Mouse (Mus musculus) 416B (cell line): Measurements from ENCODE around the gene Fut9.

ENCODE experiments used
- DNase-seq: peaks from one replicate; pipeline ENCODE4 v3.0.0; 2011; ENCODE audit warnings: low read depth

Fut9 gene

GRCm38 (mm10) chr4:25799476-25800283, at the start of gene Fut9:
Fut9 (minus strand) TSS chr4:25800244.
- no peak for DNase-seq

- DNase-seq: no peak
Measured at GRCm38 (mm10) chr4:25815783-25816182, 15.7 kb upstream of the Fut9 start.

GRCm38 (mm10) chr4:25813340-25813739, 13.3 kb upstream of the Fut9 start:
- no peak for DNase-seq

GRCm38 (mm10) chr4:25810058-25810457, 10.0 kb upstream of the Fut9 start:
- no peak for DNase-seq

- no peak for DNase-seq
Measured at GRCm38 (mm10) chr4:25801751-25802150, 1.7 kb upstream of the Fut9 start.

GRCm38 (mm10) chr4:25800284-25800616, 206 bp upstream of the Fut9 start:
- DNase-seq: no peak

GRCm38 (mm10) chr4:25799051-25799475, 981 bp downstream of the Fut9 start:
- no peak for DNase-seq

- DNase-seq: no peak
Measured at GRCm38 (mm10) chr4:25798412-25798811, 1.6 kb downstream of the Fut9 start.

GRCm38 (mm10) chr4:25796149-25796548, 3.9 kb downstream of the Fut9 start:
- no peak for DNase-seq

GRCm38 (mm10) chr4:25785276-25785675, 14.8 kb downstream of the Fut9 start:
- no peak for DNase-seq

- DNase-seq: no peak
Measured at GRCm38 (mm10) chr4:25768657-25769056, 31.4 kb downstream of the Fut9 start.

- DNase-seq: no peak
Measured at GRCm38 (mm10) chr4:25763091-25763490, 37.0 kb downstream of the Fut9 start.

GRCm38 (mm10) chr4:25757909-25758548, 42.0 kb downstream of the Fut9 start:
- DNase-seq: no peak

GRCm38 (mm10) chr4:25741553-25741952, 58.5 kb downstream of the Fut9 start:
- no peak for DNase-seq

- DNase-seq: no peak
Measured at GRCm38 (mm10) chr4:25738782-25739181, 61.3 kb downstream of the Fut9 start.

- no peak for DNase-seq
Measured at GRCm38 (mm10) chr4:25721576-25721975, 78.5 kb downstream of the Fut9 start.

GRCm38 (mm10) chr4:25713907-25714306, 86.1 kb downstream of the Fut9 start:
- DNase-seq: no peak

GRCm38 (mm10) chr4:25684976-25685375, 115.1 kb downstream of the Fut9 start:
- no peak for DNase-seq

- no peak for DNase-seq
Measured at GRCm38 (mm10) chr4:25664196-25664595, 135.8 kb downstream of the Fut9 start.

- no peak for DNase-seq
Measured at GRCm38 (mm10) chr4:25661204-25661727, 138.8 kb downstream of the Fut9 start.

GRCm38 (mm10) chr4:25658792-25659191, 141.3 kb downstream of the Fut9 start:
- no peak for DNase-seq

GRCm38 (mm10) chr4:25651902-25652301, 148.1 kb downstream of the Fut9 start:
- DNase-seq: no peak

GRCm38 (mm10) chr4:25648107-25648506, 151.9 kb downstream of the Fut9 start:
- DNase-seq: no peak
